Mouse (Mus musculus): ENCODE data around the gene Rpl36-ps4. TPM values are rescaled to one million over a fixed set of nuclear protein-coding genes. Genes with fewer than 3 reads are reported as not detected.

Rpl36-ps4 gene
- polyA plus RNA-seq, 1 experiment from 2014 or later = not detected

GRCm38 (mm10) chr17:87879484-87880225, 41.1 kb upstream of the Rpl36-ps4 start:
- Histone ChIP-seq H3K9me3 (replicated peaks) (no peaks in the 10 kb centered on the region), H3K27ac (ENCODE audit: poor library complexity, severe bottlenecking) (no peak overlapping the region), H3K9ac (no peak overlapping the region), H3K4me3 (no peak overlapping the region), H3K36me3 (no peaks in the 10 kb centered on the region), H3K4me2 (no peak overlapping the region), H3K4me1 (replicated peaks) (peaks cover 22% of the 10 kb centered on the region), H3K27me3 (replicated peaks) (0 out of 2 replicates have a peak, but pooled peaks cover 2% of the 10 kb centered on the region)
- no peak for ATAC-seq (ENCODE audit: insufficient number of reproducible peaks, low FRiP score)
- WGBS = 62% methylated on average over 9 of the region's 9 CpGs

GRCm38 (mm10) chr17:87882594-87882993, 38.2 kb upstream of the Rpl36-ps4 start:
- Histone ChIP-seq H3K4me2 (no peak overlapping the region), H3K27me3 (replicated peaks) (no peaks in the 10 kb centered on the region), H3K9me3 (replicated peaks) (no peaks in the 10 kb centered on the region), H3K27ac (ENCODE audit: poor library complexity, severe bottlenecking) (no peak overlapping the region), H3K4me1 (replicated peaks) (peaks cover 8% of the 10 kb centered on the region), H3K36me3 (no peaks in the 10 kb centered on the region), H3K4me3 (no peak overlapping the region), H3K9ac (no peak overlapping the region)
- ATAC-seq (ENCODE audit: insufficient number of reproducible peaks, low FRiP score) = peak; percentile 51; the same call in 1 of the 2 replicates
- 0% methylated on average over 1 of the region's 1 CpGs for WGBS

GRCm38 (mm10) chr17:87897175-87897574, 23.6 kb upstream of the Rpl36-ps4 start:
- Histone ChIP-seq H3K4me2 (no peak overlapping the region), H3K9ac (no peak overlapping the region), H3K4me1 (replicated peaks) (no peaks in the 10 kb centered on the region), H3K27me3 (replicated peaks) (no peaks in the 10 kb centered on the region; the same call in 1 of the 2 replicates), H3K4me3 (no peak overlapping the region), H3K36me3 (no peaks in the 10 kb centered on the region), H3K27ac (ENCODE audit: poor library complexity, severe bottlenecking) (no peak overlapping the region), H3K9me3 (replicated peaks) (peaks cover 14% of the 10 kb centered on the region)
- 78% methylated on average over 6 of the region's 6 CpGs for WGBS
- ATAC-seq (ENCODE audit: insufficient number of reproducible peaks, low FRiP score) = no peak

- Histone ChIP-seq H3K36me3 (no peaks in the 10 kb centered on the region), H3K27ac (ENCODE audit: poor library complexity, severe bottlenecking) (no peak overlapping the region), H3K4me3 (no peak overlapping the region), H3K4me2 (no peak overlapping the region), H3K4me1 (replicated peaks) (peaks cover 9% of the 10 kb centered on the region; the same call in 1 of the 2 replicates), H3K27me3 (replicated peaks) (no peaks in the 10 kb centered on the region; the same call in 1 of the 2 replicates), H3K9ac (no peak overlapping the region), H3K9me3 (replicated peaks) (peaks cover 13% of the 10 kb centered on the region)
- 82% methylated on average over 4 of the region's 4 CpGs for WGBS
- no peak for ATAC-seq (ENCODE audit: insufficient number of reproducible peaks, low FRiP score)
Observed at GRCm38 (mm10) chr17:87900677-87901076, 20.1 kb upstream of the Rpl36-ps4 start.

GRCm38 (mm10) chr17:87901163-87901562, 19.6 kb upstream of the Rpl36-ps4 start:
- Histone ChIP-seq H3K36me3 (no peaks in the 10 kb centered on the region), H3K4me2 (no peak overlapping the region), H3K9me3 (replicated peaks) (peaks cover 8% of the 10 kb centered on the region), H3K27me3 (replicated peaks) (no peaks in the 10 kb centered on the region; the same call in 1 of the 2 replicates), H3K4me3 (no peak overlapping the region), H3K9ac (no peak overlapping the region), H3K27ac (ENCODE audit: poor library complexity, severe bottlenecking) (no peak overlapping the region), H3K4me1 (replicated peaks) (peaks cover 9% of the 10 kb centered on the region; the same call in 1 of the 2 replicates)
- ATAC-seq (ENCODE audit: insufficient number of reproducible peaks, low FRiP score) = no peak
- 69% methylated on average over 7 of the region's 7 CpGs for WGBS

- WGBS = 23% methylated on average over 6 of the region's 6 CpGs
Observed at GRCm38 (mm10) chr17:87903213-87903612, 17.6 kb upstream of the Rpl36-ps4 start.

GRCm38 (mm10) chr17:87903725-87904124, 17.1 kb upstream of the Rpl36-ps4 start:
- Histone ChIP-seq H3K9ac (no peak overlapping the region), H3K27me3 (replicated peaks) (no peaks in the 10 kb centered on the region; the same call in 1 of the 2 replicates), H3K4me1 (replicated peaks) (peaks cover 9% of the 10 kb centered on the region; the same call in 1 of the 2 replicates), H3K27ac (ENCODE audit: poor library complexity, severe bottlenecking) (no peak overlapping the region), H3K36me3 (no peaks in the 10 kb centered on the region), H3K4me2 (no peak overlapping the region), H3K9me3 (replicated peaks) (peaks cover 3% of the 10 kb centered on the region; the same call in 1 of the 2 replicates), H3K4me3 (no peak overlapping the region)
- ATAC-seq (ENCODE audit: insufficient number of reproducible peaks, low FRiP score) = no peak
- 85% methylated on average over 8 of the region's 8 CpGs for WGBS

More at GRCm38 (mm10) chr17:87903213-87903612, 17.6 kb upstream of the Rpl36-ps4 start:
- ATAC-seq (ENCODE audit: insufficient number of reproducible peaks, low FRiP score) = no peak
- Histone ChIP-seq H3K4me3 (no peak overlapping the region), H3K4me2 (peak overlapping the region; percentile 18), H3K4me1 (replicated peaks) (peaks cover 9% of the 10 kb centered on the region; the same call in 1 of the 2 replicates), H3K27ac (ENCODE audit: poor library complexity, severe bottlenecking) (no peak overlapping the region), H3K27me3 (replicated peaks) (no peaks in the 10 kb centered on the region; the same call in 1 of the 2 replicates), H3K9ac (no peak overlapping the region), H3K36me3 (no peaks in the 10 kb centered on the region), H3K9me3 (replicated peaks) (peaks cover 3% of the 10 kb centered on the region; the same call in 1 of the 2 replicates)

GRCm38 (mm10) chr17:87915386-87915785, 5.4 kb upstream of the Rpl36-ps4 start:
- WGBS = 83% methylated on average over 3 of the region's 3 CpGs
- Histone ChIP-seq H3K9me3 (replicated peaks) (no peaks in the 10 kb centered on the region), H3K27me3 (replicated peaks) (no peaks in the 10 kb centered on the region), H3K4me3 (no peak overlapping the region), H3K36me3 (no peaks in the 10 kb centered on the region), H3K4me1 (replicated peaks) (no peaks in the 10 kb centered on the region), H3K9ac (no peak overlapping the region), H3K27ac (ENCODE audit: poor library complexity, severe bottlenecking) (no peak overlapping the region), H3K4me2 (no peak overlapping the region)
- ATAC-seq (ENCODE audit: insufficient number of reproducible peaks, low FRiP score) = no peak

GRCm38 (mm10) chr17:87918121-87918520, 2.7 kb upstream of the Rpl36-ps4 start:
- Histone ChIP-seq H3K36me3 (no peaks in the 10 kb centered on the region), H3K4me1 (replicated peaks) (peaks cover 8% of the 10 kb centered on the region; the same call in 1 of the 2 replicates), H3K4me3 (no peak overlapping the region), H3K27me3 (replicated peaks) (no peaks in the 10 kb centered on the region), H3K27ac (ENCODE audit: poor library complexity, severe bottlenecking) (no peak overlapping the region), H3K4me2 (no peak overlapping the region), H3K9me3 (replicated peaks) (no peaks in the 10 kb centered on the region), H3K9ac (no peak overlapping the region)
- 81% methylated on average over 5 of the region's 5 CpGs for WGBS
- ATAC-seq (ENCODE audit: insufficient number of reproducible peaks, low FRiP score) = no peak

- no peak for ATAC-seq (ENCODE audit: insufficient number of reproducible peaks, low FRiP score)
- WGBS = 66% methylated on average over 10 of the region's 10 CpGs
- Histone ChIP-seq H3K4me2 (no peak overlapping the region), H3K9ac (no peak overlapping the region), H3K36me3 (no peaks in the 10 kb centered on the region), H3K4me3 (no peak overlapping the region), H3K9me3 (replicated peaks) (peaks cover 6% of the 10 kb centered on the region; the same call in 1 of the 2 replicates), H3K4me1 (replicated peaks) (no peaks in the 10 kb centered on the region), H3K27ac (ENCODE audit: poor library complexity, severe bottlenecking) (no peak overlapping the region), H3K27me3 (replicated peaks) (no peaks in the 10 kb centered on the region)
Observed at GRCm38 (mm10) chr17:87934326-87934725, 13.5 kb downstream of the Rpl36-ps4 start.

- Histone ChIP-seq H3K36me3 (no peaks in the 10 kb centered on the region), H3K4me3 (no peak overlapping the region), H3K27ac (ENCODE audit: poor library complexity, severe bottlenecking) (no peak overlapping the region), H3K9me3 (replicated peaks) (peaks cover 6% of the 10 kb centered on the region; the same call in 1 of the 2 replicates), H3K9ac (no peak overlapping the region), H3K4me2 (no peak overlapping the region), H3K4me1 (replicated peaks) (no peaks in the 10 kb centered on the region), H3K27me3 (replicated peaks) (no peaks in the 10 kb centered on the region)
- WGBS = 75% methylated on average over 8 of the region's 8 CpGs
- ATAC-seq (ENCODE audit: insufficient number of reproducible peaks, low FRiP score) = no peak
Observed at GRCm38 (mm10) chr17:87934736-87935135, 14.0 kb downstream of the Rpl36-ps4 start.
